Mouse (Mus musculus): ENCODE results near the gene Pcyt2. TPM values are rescaled to one million over a fixed set of nuclear protein-coding genes. Genes with fewer than 3 reads are reported as not detected.

The Pcyt2 gene
- polyA plus RNA-seq, 1 experiment: 117 TPM

DNA sequence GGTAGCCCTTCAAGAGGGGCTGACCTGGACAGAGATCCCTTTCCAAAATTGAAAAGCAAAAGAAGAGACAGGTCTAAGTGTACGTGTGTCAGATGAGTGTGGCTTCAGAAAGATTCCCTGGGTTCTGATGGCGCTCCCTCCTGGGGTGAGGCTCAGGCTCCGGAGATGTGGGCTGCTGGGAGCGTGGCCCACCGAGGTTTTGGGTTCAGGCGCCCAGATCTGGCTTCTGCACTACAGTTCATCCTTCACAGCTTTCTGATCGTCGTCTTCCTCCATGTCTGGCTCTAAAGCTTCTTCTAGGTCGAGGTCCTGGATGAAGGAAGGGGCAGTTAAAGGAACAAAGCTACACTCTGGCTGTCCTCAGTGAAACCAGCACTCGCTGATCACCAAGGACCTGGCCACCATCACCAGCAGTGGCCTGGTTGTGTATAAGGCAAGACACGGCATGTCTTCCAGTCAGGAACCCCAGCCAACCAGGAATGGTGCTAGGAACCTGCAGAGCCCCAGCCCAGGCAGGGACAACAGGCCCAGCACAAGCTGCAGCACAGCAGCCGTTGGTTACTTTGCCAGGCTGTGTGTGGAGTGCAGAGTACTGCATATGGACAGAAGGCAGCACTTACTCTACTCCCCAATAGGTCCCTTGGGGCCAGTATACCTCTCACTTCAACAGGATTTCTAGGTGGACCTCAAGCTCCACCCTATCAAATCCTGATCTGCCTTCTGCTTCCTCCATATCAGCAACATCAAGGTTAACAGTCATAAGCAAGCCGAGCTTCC lies 56.6 kb downstream of the Pcyt2 start:
- no peak for TF ChIP-seq CEBPB (IDR thresholded peaks at IDR 0.05; ENCODE audit: insufficient read depth, poor library complexity, severe bottlenecking)
- no peak for TF ChIP-seq MAX (IDR thresholded peaks at IDR 0.05; ENCODE audit: low read depth)
- no peak for TF ChIP-seq MYOG (IDR thresholded peaks at IDR 0.05; ENCODE audit: control insufficient read depth in 1 of 3, insufficient read depth in 1 of 3, insufficient read length in 2 of 3, low read depth in 2 of 3)
- no peak for TF ChIP-seq SRF (IDR thresholded peaks at IDR 0.05; ENCODE audit: control insufficient read depth, insufficient read length, low read depth)
- no peak for TF ChIP-seq MYOD1 (IDR thresholded peaks at IDR 0.05; ENCODE audit: control insufficient read depth in 1 of 3, insufficient read length in 2 of 3, low read depth in 2 of 3)
- TF ChIP-seq TCF12 (IDR thresholded peaks at IDR 0.05; ENCODE audit: insufficient read depth, poor library complexity, severe bottlenecking): no peak
- no peak for TF ChIP-seq TCF3 (IDR thresholded peaks at IDR 0.05; ENCODE audit: insufficient read length, low read depth)
- no peak for TF ChIP-seq POLR2AphosphoS2 (IDR thresholded peaks at IDR 0.05; ENCODE audit: insufficient read length, low read depth)
- no peak for TF ChIP-seq POLR2A (IDR thresholded peaks at IDR 0.05; ENCODE audit: insufficient read length, low read depth)
- TF ChIP-seq REST (IDR thresholded peaks at IDR 0.05; ENCODE audit: insufficient read depth, insufficient read length): no peak
- no peak for TF ChIP-seq USF1 (IDR thresholded peaks at IDR 0.05; ENCODE audit: low read depth)
- TF ChIP-seq E2F4 (IDR thresholded peaks at IDR 0.05; ENCODE audit: insufficient read depth): no peak
- Histone ChIP-seq H3K36me3 (ENCODE audit: control insufficient read depth, insufficient read depth) (peaks cover 59% of the 10 kb centered on the region), H3K27me3 (ENCODE audit: control insufficient read depth, insufficient read depth, insufficient read length) (no peaks in the 10 kb centered on the region), H3ac (ENCODE audit: control insufficient read depth, insufficient read length) (no peak overlapping the region), H3K79me2 (ENCODE audit: control insufficient read depth, insufficient read depth) (no peaks in the 10 kb centered on the region), H3K4me2 (ENCODE audit: low read depth) (no peak overlapping the region), H3K4me3 (no peak overlapping the region)

Other genes starting within 250 kb of the Pcyt2 start
- gene Faap100, start 239.2 kb downstream of the Pcyt2 start, polyA plus RNA-seq (2012; fragmentation: generic; extraction: Trizol): 12.3 TPM
- 61.8 TPM for gene Nploc4, start 180.2 kb downstream of the Pcyt2 start, polyA plus RNA-seq (2012; fragmentation: generic; extraction: Trizol)
- gene Tspan10, start 175.3 kb downstream of the Pcyt2 start, polyA plus RNA-seq (2012; fragmentation: generic; extraction: Trizol): not detected
- 0.18 TPM for gene Pde6g, start 164.4 kb downstream of the Pcyt2 start, polyA plus RNA-seq (2012; fragmentation: generic; extraction: Trizol)
- gene Oxld1, start 159.9 kb downstream of the Pcyt2 start, polyA plus RNA-seq (2012; fragmentation: generic; extraction: Trizol): 17.4 TPM
- 11.4 TPM for gene Ccdc137, start 159.8 kb downstream of the Pcyt2 start, polyA plus RNA-seq (2012; fragmentation: generic; extraction: Trizol)
- 15.6 TPM for gene Arl16, start 150.3 kb downstream of the Pcyt2 start, polyA plus RNA-seq (2012; fragmentation: generic; extraction: Trizol)
- gene Mrpl12, start 133.3 kb downstream of the Pcyt2 start, polyA plus RNA-seq (2012; fragmentation: generic; extraction: Trizol): 218 TPM
- 43.8 TPM for gene Slc25a10, start 126.1 kb downstream of the Pcyt2 start, polyA plus RNA-seq (2012; fragmentation: generic; extraction: Trizol)
- gene Gcgr, start 87.2 kb downstream of the Pcyt2 start, polyA plus RNA-seq (2012; fragmentation: generic; extraction: Trizol): 0.05 TPM
- gene Mcrip1, start 68.2 kb downstream of the Pcyt2 start, polyA plus RNA-seq (2012; fragmentation: generic; extraction: Trizol): 237 TPM
- gene Ppp1r27, start 66.8 kb downstream of the Pcyt2 start, polyA plus RNA-seq (2012; fragmentation: generic; extraction: Trizol): 1.0 TPM
- gene P4hb, start 44.7 kb downstream of the Pcyt2 start, polyA plus RNA-seq (2012; fragmentation: generic; extraction: Trizol): 444 TPM
- gene Arhgdia, start 36.3 kb downstream of the Pcyt2 start, polyA plus RNA-seq (2012; fragmentation: generic; extraction: Trizol): 837 TPM
- 113 TPM for gene Alyref, start 19.6 kb downstream of the Pcyt2 start, polyA plus RNA-seq (2012; fragmentation: generic; extraction: Trizol)
- gene Anapc11, start 19.5 kb downstream of the Pcyt2 start, polyA plus RNA-seq (2012; fragmentation: generic; extraction: Trizol): 184 TPM
- 0.32 TPM for gene Npb, start 9.5 kb downstream of the Pcyt2 start, polyA plus RNA-seq (2012; fragmentation: generic; extraction: Trizol)
- gene Sirt7, start 7.3 kb upstream of the Pcyt2 start, polyA plus RNA-seq (2012; fragmentation: generic; extraction: Trizol): 29.9 TPM
- gene Mafg, start 15.7 kb upstream of the Pcyt2 start, polyA plus RNA-seq (2012; fragmentation: generic; extraction: Trizol): 43.1 TPM
- 56.9 TPM for gene Pycr1, start 25.8 kb upstream of the Pcyt2 start, polyA plus RNA-seq (2012; fragmentation: generic; extraction: Trizol)
- 4.6 TPM for gene Myadml2, start 30.2 kb upstream of the Pcyt2 start, polyA plus RNA-seq (2012; fragmentation: generic; extraction: Trizol)
- gene Notum, start 43.2 kb upstream of the Pcyt2 start, polyA plus RNA-seq (2012; fragmentation: generic; extraction: Trizol): 0.19 TPM
- 65.9 TPM for gene Aspscr1, start 55.0 kb upstream of the Pcyt2 start, polyA plus RNA-seq (2012; fragmentation: generic; extraction: Trizol)
- 42.5 TPM for gene Cenpx, start 95.8 kb upstream of the Pcyt2 start, polyA plus RNA-seq (2012; fragmentation: generic; extraction: Trizol)
- 10.6 TPM for gene Lrrc45, start 96.0 kb upstream of the Pcyt2 start, polyA plus RNA-seq (2012; fragmentation: generic; extraction: Trizol)
- 1.9 TPM for gene Rac3, start 103.5 kb upstream of the Pcyt2 start, polyA plus RNA-seq (2012; fragmentation: generic; extraction: Trizol)
- gene Dcxr, start 109.3 kb upstream of the Pcyt2 start, polyA plus RNA-seq (2012; fragmentation: generic; extraction: Trizol): 21.2 TPM
- 183 TPM for gene Cbr2, start 114.2 kb upstream of the Pcyt2 start, polyA plus RNA-seq (2012; fragmentation: generic; extraction: Trizol)
- gene Hmga1b, start 144.9 kb upstream of the Pcyt2 start, polyA plus RNA-seq (2012; fragmentation: generic; extraction: Trizol): 130 TPM
- 19.7 TPM for gene Rfng, start 166.3 kb upstream of the Pcyt2 start, polyA plus RNA-seq (2012; fragmentation: generic; extraction: Trizol)
- gene Gps1, start 166.3 kb upstream of the Pcyt2 start, polyA plus RNA-seq (2012; fragmentation: generic; extraction: Trizol): 179 TPM
- gene Dus1l, start 178.5 kb upstream of the Pcyt2 start, polyA plus RNA-seq (2012; fragmentation: generic; extraction: Trizol): 58.3 TPM
- 226 TPM for gene Fasn, start 206.6 kb upstream of the Pcyt2 start, polyA plus RNA-seq (2012; fragmentation: generic; extraction: Trizol)